Comparison of ENCODE assay signal across 14 mouse cellular contexts in genomic region chr11:71497863-71498262, GRCm38 (mm10).
DNase-seq lines count a peak whose midpoint lies in the region; ATAC-seq and TF ChIP-seq lines count a peak whose summit lies in the region.
"Had no signal": no experiment of that assay in that cellular context is flagged by ENCODE, and none has a peak within 500 bp of the region (broad histone marks: within the 10 kb centered on the region; RNA-seq: fewer than 3 reads in every experiment).

No protein-coding gene starts in this region.

- no peak for ATAC-seq in kidney, postnatal 0 days (replicated peaks; ENCODE audit: low FRiP score, low read depth)
- peak; percentile 92 for ATAC-seq in midbrain, embryonic 12.5 days (ENCODE audit: low FRiP score, low read depth)
- ATAC-seq in neural tube, embryonic 15.5 days (ENCODE audit: low FRiP score): peak; percentile 57; the same call in 1 of the 2 replicates
- ATAC-seq: intestine, embryonic 15.5 days had no signal

- H3K27ac ChIP-seq in kidney, postnatal 0 days: no peak overlapping the region
- peak overlapping the region; percentile 50 for H3K27ac ChIP-seq in hindbrain, embryonic 10.5 days
- H3K27ac ChIP-seq in midbrain, embryonic 12.5 days (replicated peaks): peak overlapping the region; percentile 63
- H3K27ac ChIP-seq in neural tube, embryonic 15.5 days (replicated peaks): peak overlapping the region; percentile 45
- no peak overlapping the region for H3K27ac ChIP-seq in layer of hippocampus, adult 2 months
- H3K27ac ChIP-seq: intestine, embryonic 15.5 days had no signal

- no peaks in the 10 kb centered on the region for H3K36me3 ChIP-seq in kidney, postnatal 0 days (ENCODE audit: insufficient read depth, low read length)
- H3K36me3 ChIP-seq in hindbrain, embryonic 10.5 days: no peaks in the 10 kb centered on the region
- no peaks in the 10 kb centered on the region for H3K36me3 ChIP-seq in midbrain, embryonic 12.5 days
- no peaks in the 10 kb centered on the region for H3K36me3 ChIP-seq in neural tube, embryonic 15.5 days
- H3K36me3 ChIP-seq: intestine, embryonic 15.5 days had no signal

- H3K9me3 ChIP-seq in kidney, postnatal 0 days (replicated peaks; ENCODE audit: low read length): no peaks in the 10 kb centered on the region
- H3K9me3 ChIP-seq in hindbrain, embryonic 10.5 days: 0 out of 2 replicates have a peak, but pooled peaks cover 6% of the 10 kb centered on the region
- H3K9me3 ChIP-seq in midbrain, embryonic 12.5 days: no peaks in the 10 kb centered on the region
- no peaks in the 10 kb centered on the region for H3K9me3 ChIP-seq in neural tube, embryonic 15.5 days (replicated peaks)
- H3K9me3 ChIP-seq: intestine, embryonic 15.5 days had no signal

- no peak for TF ChIP-seq CTCF in kidney, postnatal 0 days (IDR thresholded peaks at IDR 0.05; ENCODE audit: low read depth)
- no peak for TF ChIP-seq CTCF in layer of hippocampus, adult 2 months (conservative IDR thresholded peaks at IDR 0.05)

- H3K4me3 ChIP-seq in kidney, postnatal 0 days (replicated peaks; ENCODE audit: low read depth, low read length): no peak overlapping the region
- H3K4me3 ChIP-seq in hindbrain, embryonic 10.5 days: 0 out of 2 replicates have a peak overlapping the region, but pooled peaks have one; percentile 5
- no peak overlapping the region for H3K4me3 ChIP-seq in midbrain, embryonic 12.5 days
- H3K4me3 ChIP-seq in neural tube, embryonic 15.5 days (replicated peaks): no peak overlapping the region
- H3K4me3 ChIP-seq in layer of hippocampus, adult 2 months: no peak overlapping the region
- H3K4me3 ChIP-seq: intestine, embryonic 15.5 days; myocyte had no signal

- no peak overlapping the region for H3K9ac ChIP-seq in kidney, postnatal 0 days (ENCODE audit: low read depth, low read length)
- no peak overlapping the region for H3K9ac ChIP-seq in midbrain, embryonic 12.5 days (replicated peaks)
- no peak overlapping the region for H3K9ac ChIP-seq in neural tube, embryonic 15.5 days (replicated peaks)
- H3K9ac ChIP-seq: intestine, embryonic 15.5 days had no signal

- no peaks in the 10 kb centered on the region for H3K4me1 ChIP-seq in kidney, postnatal 0 days (replicated peaks; ENCODE audit: insufficient read depth, low read length)
- H3K4me1 ChIP-seq in hindbrain, embryonic 10.5 days (replicated peaks): peaks cover 31% of the 10 kb centered on the region
- H3K4me1 ChIP-seq in midbrain, embryonic 12.5 days: peaks cover 28% of the 10 kb centered on the region
- peaks cover 13% of the 10 kb centered on the region for H3K4me1 ChIP-seq in neural tube, embryonic 15.5 days
- H3K4me1 ChIP-seq: intestine, embryonic 15.5 days had no signal

- DNase-seq in kidney, postnatal 0 days (ENCODE audit: low spot score): peak; percentile 7
- DNase-seq in kidney, adult 11 months: no peak
- DNase-seq in hindbrain, embryonic 10.5 days (ENCODE audit: low spot score): peak; percentile 63
- no peak for DNase-seq in left cerebral cortex, adult 8-10 months (ENCODE audit: low spot score in 2 of 2)
- DNase-seq in layer of hippocampus, adult 2 months (ENCODE audit: low spot score in 2 of 2): no peak
- DNase-seq in kidney, postnatal 14 days: no peak
- DNase-seq: adrenal gland, postnatal 14 days; heart, adult 11 months; right cerebral cortex, postnatal 14 days; thymus, adult 18-20 months had no signal

- H3K4me2 ChIP-seq in kidney, postnatal 0 days (ENCODE audit: low read length): no peak overlapping the region
- H3K4me2 ChIP-seq in midbrain, embryonic 12.5 days (replicated peaks): no peak overlapping the region; the same call in 1 of the 2 replicates
- H3K4me2 ChIP-seq in neural tube, embryonic 15.5 days: no peak overlapping the region
- H3K4me2 ChIP-seq: intestine, embryonic 15.5 days had no signal

- no peaks in the 10 kb centered on the region for H3K27me3 ChIP-seq in kidney, postnatal 0 days (ENCODE audit: insufficient read depth, low read length)
- H3K27me3 ChIP-seq in hindbrain, embryonic 10.5 days (ENCODE audit: insufficient read depth, poor library complexity, severe bottlenecking): peaks cover 21% of the 10 kb centered on the region; the same call in 1 of the 2 replicates
- no peaks in the 10 kb centered on the region; the same call in 1 of the 2 replicates for H3K27me3 ChIP-seq in midbrain, embryonic 12.5 days
- no peaks in the 10 kb centered on the region for H3K27me3 ChIP-seq in neural tube, embryonic 15.5 days (replicated peaks)
- H3K27me3 ChIP-seq: intestine, embryonic 15.5 days had no signal

- 35% methylated on average over 5 of the region's 5 CpGs for WGBS in kidney, postnatal 0 days
- 19% methylated on average over 5 of the region's 5 CpGs for WGBS in hindbrain, embryonic 10.5 days
- WGBS in midbrain, embryonic 12.5 days: 18% methylated on average over 5 of the region's 5 CpGs
- 15% methylated on average over 5 of the region's 5 CpGs for WGBS in neural tube, embryonic 15.5 days

Comparison
In these comparisons a context has a peak if more than half of its experiments do, and no peak if none do; other contexts are left out.
1. DNase-seq: peak in kidney, postnatal 0 days (single experiment) and hindbrain, embryonic 10.5 days (single experiment); none in kidney, adult 11 months (single experiment), left cerebral cortex, adult 8-10 months (0 of 2), layer of hippocampus, adult 2 months (0 of 2) and kidney, postnatal 14 days (single experiment).
2. H3K27ac ChIP-seq: peak in hindbrain, embryonic 10.5 days (single experiment), midbrain, embryonic 12.5 days (single experiment) and neural tube, embryonic 15.5 days (single experiment); none in kidney, postnatal 0 days (single experiment) and layer of hippocampus, adult 2 months (single experiment).